Mouse (Mus musculus): Measurements from ENCODE around the gene Polg2. TPM values are rescaled to one million over a fixed set of nuclear protein-coding genes. Genes with fewer than 3 reads are reported as not detected.
"Not testable (repeated sequence)": the region's sequence is repeated elsewhere in the genome, so short reads cannot be mapped to it uniquely, and the experiment has no call there.

Gene Polg2
- polyA plus RNA-seq, 1 experiment from 2014 or later: 9.1 TPM

- 52% methylated on average over 5 of the region's 5 CpGs for WGBS
Observed at GRCm38 (mm10) chr11:106755583-106755982, 23.8 kb downstream of the Polg2 start.

DNA sequence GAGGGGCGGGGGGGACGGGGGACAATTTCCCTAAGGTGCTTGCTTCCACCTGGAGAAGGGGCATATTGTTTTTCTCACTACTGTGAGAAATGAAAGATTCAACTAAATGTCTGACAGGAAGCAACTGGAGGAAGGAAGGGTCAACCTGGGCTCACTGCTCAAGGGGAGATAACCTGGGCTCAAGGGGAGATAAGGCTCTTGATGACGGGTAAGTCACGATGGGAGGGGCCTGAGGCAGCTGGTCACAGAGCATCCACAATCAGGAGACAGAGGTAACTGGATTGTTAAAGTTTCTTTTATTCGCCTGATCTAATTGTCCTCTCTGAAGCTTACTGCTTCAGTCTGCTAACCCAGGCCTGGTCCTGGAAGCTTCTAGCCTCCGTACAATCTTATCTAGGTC is 26.0 kb downstream of the Polg2 start:
- no peak overlapping the region for H3K4me3 ChIP-seq (ENCODE audit: low read length)
- no peak overlapping the region for H3K9ac ChIP-seq (ENCODE audit: low read depth, low read length)
- H3K4me2 ChIP-seq (ENCODE audit: low read length): no peak overlapping the region
- no peaks in the 10 kb centered on the region for H3K36me3 ChIP-seq (ENCODE audit: control insufficient read depth, insufficient read depth, low read length)
- no peaks in the 10 kb centered on the region for H3K4me1 ChIP-seq (ENCODE audit: control insufficient read depth, insufficient read depth, low read depth, low read length)
- WGBS: 94% methylated on average over 6 of the region's 6 CpGs
- ATAC-seq: no peak
- no peaks in the 10 kb centered on the region for H3K9me3 ChIP-seq (ENCODE audit: control insufficient read depth, low read length)
- no peak overlapping the region for H3K27ac ChIP-seq (ENCODE audit: low read depth, low read length)
- H3K27me3 ChIP-seq (replicated peaks; ENCODE audit: control insufficient read depth, insufficient read depth, low read length): no peaks in the 10 kb centered on the region

More at GRCm38 (mm10) chr11:106755583-106755982, 23.8 kb downstream of the Polg2 start:
- H3K9me3 ChIP-seq (ENCODE audit: control insufficient read depth, low read length): no peaks in the 10 kb centered on the region
- no peak overlapping the region for H3K9ac ChIP-seq (ENCODE audit: low read depth, low read length)
- no peaks in the 10 kb centered on the region for H3K36me3 ChIP-seq (ENCODE audit: control insufficient read depth, insufficient read depth, low read length)
- no peaks in the 10 kb centered on the region for H3K27me3 ChIP-seq (replicated peaks; ENCODE audit: control insufficient read depth, insufficient read depth, low read length)
- no peak for ATAC-seq
- no peak overlapping the region for H3K4me2 ChIP-seq (ENCODE audit: low read length)
- no peak overlapping the region for H3K4me3 ChIP-seq (ENCODE audit: low read length)
- H3K27ac ChIP-seq (ENCODE audit: low read depth, low read length): no peak overlapping the region
- no peaks in the 10 kb centered on the region for H3K4me1 ChIP-seq (ENCODE audit: control insufficient read depth, insufficient read depth, low read depth, low read length)

DNA sequence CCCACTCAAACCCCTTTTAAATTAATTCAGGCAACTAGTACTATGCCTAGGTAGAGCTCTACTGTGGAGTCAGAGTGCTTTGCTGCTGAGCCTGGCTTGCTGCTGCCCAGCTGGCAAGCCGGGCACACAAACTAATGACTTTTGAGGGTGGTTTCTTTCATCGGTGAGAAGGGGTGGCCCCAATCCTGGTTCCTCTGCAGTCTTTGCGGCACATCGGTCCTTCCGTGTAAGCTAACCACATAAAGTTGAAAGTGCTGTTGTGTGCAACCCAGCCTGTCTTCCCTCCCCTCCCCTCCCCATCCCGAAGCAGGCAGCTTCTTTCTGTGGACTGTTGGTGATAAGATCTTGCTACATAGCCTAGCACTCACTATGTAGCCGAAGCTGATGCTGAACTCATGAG is 27.2 kb downstream of the Polg2 start:
- no peak for ATAC-seq
- Histone ChIP-seq H3K36me3 (ENCODE audit: control insufficient read depth, insufficient read depth, low read length) (no peaks in the 10 kb centered on the region), H3K4me1 (ENCODE audit: control insufficient read depth, insufficient read depth, low read depth, low read length) (no peaks in the 10 kb centered on the region), H3K27me3 (replicated peaks; ENCODE audit: control insufficient read depth, insufficient read depth, low read length) (no peaks in the 10 kb centered on the region), H3K9ac (ENCODE audit: low read depth, low read length) (no peak overlapping the region), H3K4me3 (ENCODE audit: low read length) (no peak overlapping the region), H3K9me3 (ENCODE audit: control insufficient read depth, low read length) (no peaks in the 10 kb centered on the region), H3K4me2 (ENCODE audit: low read length) (no peak overlapping the region), H3K27ac (ENCODE audit: low read depth, low read length) (no peak overlapping the region)
- WGBS: 85% methylated on average over 7 of the region's 7 CpGs

GRCm38 (mm10) chr11:106751039-106752018 is 28.0 kb downstream of the Polg2 start, which contains the start of gene Milr1:
Gene Milr1, plus strand, starts transcription at chr11:106751226.
- no peak for ATAC-seq
- no peaks in the 10 kb centered on the region for H3K27me3 ChIP-seq (replicated peaks; ENCODE audit: control insufficient read depth, insufficient read depth, low read length)
- H3K9ac ChIP-seq (ENCODE audit: low read depth, low read length): no peak within 1 kb of the TSS
- no peaks in the 10 kb centered on the region for H3K4me1 ChIP-seq (ENCODE audit: control insufficient read depth, insufficient read depth, low read depth, low read length)
- H3K27ac ChIP-seq (ENCODE audit: low read depth, low read length): no peak within 1 kb of the TSS
- H3K4me3 ChIP-seq (ENCODE audit: low read length): no peak within 1 kb of the TSS
- H3K9me3 ChIP-seq (ENCODE audit: control insufficient read depth, low read length): no peaks in the 10 kb centered on the region
- 89% methylated on average over 17 of the region's 17 CpGs for WGBS
- H3K4me2 ChIP-seq (ENCODE audit: low read length): no peak within 1 kb of the TSS
- H3K36me3 ChIP-seq (ENCODE audit: control insufficient read depth, insufficient read depth, low read length): no peaks in the 10 kb centered on the region

- Histone ChIP-seq H3K9ac (ENCODE audit: low read depth, low read length) (no peak within 1 kb of the TSS), H3K36me3 (ENCODE audit: control insufficient read depth, insufficient read depth, low read length) (no peaks in the 10 kb centered on the region), H3K9me3 (ENCODE audit: control insufficient read depth, low read length) (no peaks in the 10 kb centered on the region), H3K4me3 (ENCODE audit: low read length) (no peak within 1 kb of the TSS), H3K27me3 (replicated peaks; ENCODE audit: control insufficient read depth, insufficient read depth, low read length) (no peaks in the 10 kb centered on the region), H3K4me1 (ENCODE audit: control insufficient read depth, insufficient read depth, low read depth, low read length) (no peaks in the 10 kb centered on the region), H3K27ac (ENCODE audit: low read depth, low read length) (no peak within 1 kb of the TSS), H3K4me2 (ENCODE audit: low read length) (no peak within 1 kb of the TSS)
- 84% methylated on average over 13 of the region's 13 CpGs for WGBS
- ATAC-seq: no peak
Observed at GRCm38 (mm10) chr11:106750121-106750751, 29.1 kb downstream of the Polg2 start, which contains the start of gene Pecam1. Gene Pecam1, minus strand, starts transcription at chr11:106750628.

GRCm38 (mm10) chr11:106749557-106750120 is 29.7 kb downstream of the Polg2 start:
- not testable (repeated sequence) for H3K27me3 ChIP-seq (replicated peaks; ENCODE audit: control insufficient read depth, insufficient read depth, low read length); H3K4me2 ChIP-seq (ENCODE audit: low read length); H3K4me3 ChIP-seq (ENCODE audit: low read length); H3K36me3 ChIP-seq (ENCODE audit: control insufficient read depth, insufficient read depth, low read length); H3K9ac ChIP-seq (ENCODE audit: low read depth, low read length); H3K9me3 ChIP-seq (ENCODE audit: control insufficient read depth, low read length); H3K27ac ChIP-seq (ENCODE audit: low read depth, low read length); ATAC-seq; H3K4me1 ChIP-seq (ENCODE audit: control insufficient read depth, insufficient read depth, low read depth, low read length)
- 91% methylated on average over 7 of the region's 7 CpGs for WGBS

GRCm38 (mm10) chr11:106744949-106745348 is 34.4 kb downstream of the Polg2 start:
- H3K27me3 ChIP-seq (replicated peaks; ENCODE audit: control insufficient read depth, insufficient read depth, low read length): no peaks in the 10 kb centered on the region
- no peak overlapping the region for H3K4me2 ChIP-seq (ENCODE audit: low read length)
- no peak overlapping the region for H3K27ac ChIP-seq (ENCODE audit: low read depth, low read length)
- H3K36me3 ChIP-seq (ENCODE audit: control insufficient read depth, insufficient read depth, low read length): no peaks in the 10 kb centered on the region
- 89% methylated on average over 5 of the region's 5 CpGs for WGBS
- H3K4me1 ChIP-seq (ENCODE audit: control insufficient read depth, insufficient read depth, low read depth, low read length): peaks cover 2% of the 10 kb centered on the region; the same call in 1 of the 2 replicates
- H3K9ac ChIP-seq (ENCODE audit: low read depth, low read length): no peak overlapping the region
- H3K4me3 ChIP-seq (ENCODE audit: low read length): no peak overlapping the region
- H3K9me3 ChIP-seq (ENCODE audit: control insufficient read depth, low read length): no peaks in the 10 kb centered on the region
- ATAC-seq: no peak

- ATAC-seq: no peak
- 41% methylated on average over 6 of the region's 6 CpGs for WGBS
Observed at GRCm38 (mm10) chr11:106742388-106742841, 36.9 kb downstream of the Polg2 start.

GRCm38 (mm10) chr11:106741826-106742225 is 37.5 kb downstream of the Polg2 start:
- Histone ChIP-seq H3K36me3 (ENCODE audit: control insufficient read depth, insufficient read depth, low read length) (no peaks in the 10 kb centered on the region), H3K9ac (ENCODE audit: low read depth, low read length) (no peak overlapping the region), H3K27me3 (replicated peaks; ENCODE audit: control insufficient read depth, insufficient read depth, low read length) (no peaks in the 10 kb centered on the region), H3K4me3 (ENCODE audit: low read length) (no peak overlapping the region), H3K27ac (ENCODE audit: low read depth, low read length) (no peak overlapping the region), H3K4me2 (ENCODE audit: low read length) (no peak overlapping the region), H3K4me1 (ENCODE audit: control insufficient read depth, insufficient read depth, low read depth, low read length) (peaks cover 9% of the 10 kb centered on the region), H3K9me3 (ENCODE audit: control insufficient read depth, low read length) (no peaks in the 10 kb centered on the region)
- no peak for ATAC-seq
- WGBS: 93% methylated on average over 3 of the region's 3 CpGs

More at GRCm38 (mm10) chr11:106742388-106742841, 36.9 kb downstream of the Polg2 start:
- Histone ChIP-seq H3K9ac (ENCODE audit: low read depth, low read length) (no peak overlapping the region), H3K4me3 (ENCODE audit: low read length) (no peak overlapping the region), H3K4me1 (ENCODE audit: control insufficient read depth, insufficient read depth, low read depth, low read length) (peaks cover 4% of the 10 kb centered on the region), H3K36me3 (ENCODE audit: control insufficient read depth, insufficient read depth, low read length) (no peaks in the 10 kb centered on the region), H3K9me3 (ENCODE audit: control insufficient read depth, low read length) (no peaks in the 10 kb centered on the region), H3K4me2 (ENCODE audit: low read length) (no peak overlapping the region), H3K27me3 (replicated peaks; ENCODE audit: control insufficient read depth, insufficient read depth, low read length) (no peaks in the 10 kb centered on the region), H3K27ac (ENCODE audit: low read depth, low read length) (no peak overlapping the region)

All from hindbrain, embryonic 16.5 days (tissue).